Mouse (Mus musculus) lung, adult 2 months (tissue): ENCODE data around the gene Mfsd4b4. TPM values are rescaled to one million over a fixed set of nuclear protein-coding genes. Genes with fewer than 3 reads are reported as not detected.

Experiments
- DNase-seq: peaks from one replicate; pipeline ENCODE4 v3.0.0; 2022
- H3K4me1 ChIP-seq: fragments of 200-500 bp; 2 replicates; pipeline ENCODE4 v1.6.1; 2011; ENCODE audit warnings: low read length; ENCODE audit not compliant: control insufficient read depth, insufficient read depth
- H3K4me3 ChIP-seq: fragments of 200-500 bp; replicated peaks from 2 replicates; pipeline ENCODE3; 2011; ENCODE audit warnings: low read depth, mild to moderate bottlenecking, control low read depth, low read length; ENCODE audit errors: extremely low read depth
- CTCF ChIP-seq: fragments of 200-500 bp; IDR thresholded peaks from 2 replicates; pipeline ENCODE4 v1.5.1; 2011; ENCODE audit warnings: mild to moderate bottlenecking, low read length, control low read depth; ENCODE audit not compliant: insufficient read depth
- POLR2A ChIP-seq: fragments of 200-500 bp; IDR thresholded peaks from 2 replicates; pipeline ENCODE4 v1.6.1; 2011; ENCODE audit warnings: low read depth, mild to moderate bottlenecking, control low read depth, low read length, borderline replicate concordance; ENCODE audit errors: extremely low read depth
- WGBS: fragments of 180-500 bp; shearing (Covaris S2); methylation state at CpG from one replicate; pipeline ENCODE4 v1.1.7; 2018; 5-methylcytosine and 5-hydroxymethylcytosine counted together
- polyA plus RNA-seq: library from polyadenylated mRNA; depleted of rRNA; stranded (reverse); fragments of >200 nt; gene quantifications from 2 replicates; pipeline ENCODE4 v1.2.3, GENCODE M21; 2012; rRNA removed

Gene Mfsd4b4
- polyA plus RNA-seq, 1 experiment: 2.9 TPM

DNA sequence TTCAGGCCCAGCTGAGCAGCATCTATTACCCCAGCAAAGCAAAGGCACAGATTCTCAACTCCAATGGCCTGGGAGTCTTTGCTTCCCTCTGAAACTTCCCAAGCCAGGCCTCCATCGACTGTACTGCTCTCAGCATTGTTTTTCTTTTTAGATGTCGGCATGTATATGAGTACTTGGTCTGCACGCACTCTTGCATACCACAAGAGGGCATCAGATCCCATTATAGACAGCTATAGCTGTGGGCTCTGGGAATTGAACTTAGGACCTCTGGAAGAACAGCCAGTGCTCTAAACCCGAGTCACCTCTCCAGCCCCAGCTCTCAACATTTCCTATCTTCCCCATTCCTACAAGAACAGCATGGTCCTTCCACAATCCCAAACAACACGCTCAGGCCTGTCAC is 2.5 kb downstream of the Mfsd4b4 start:
- Histone ChIP-seq H3K4me1 (no peaks in the 10 kb centered on the region), H3K4me3 (no peak overlapping the region)
- TF ChIP-seq POLR2A: no peak
- no peak for TF ChIP-seq CTCF
- no peak for DNase-seq
- 84% methylated on average over 5 of the region's 5 CpGs for WGBS

DNA sequence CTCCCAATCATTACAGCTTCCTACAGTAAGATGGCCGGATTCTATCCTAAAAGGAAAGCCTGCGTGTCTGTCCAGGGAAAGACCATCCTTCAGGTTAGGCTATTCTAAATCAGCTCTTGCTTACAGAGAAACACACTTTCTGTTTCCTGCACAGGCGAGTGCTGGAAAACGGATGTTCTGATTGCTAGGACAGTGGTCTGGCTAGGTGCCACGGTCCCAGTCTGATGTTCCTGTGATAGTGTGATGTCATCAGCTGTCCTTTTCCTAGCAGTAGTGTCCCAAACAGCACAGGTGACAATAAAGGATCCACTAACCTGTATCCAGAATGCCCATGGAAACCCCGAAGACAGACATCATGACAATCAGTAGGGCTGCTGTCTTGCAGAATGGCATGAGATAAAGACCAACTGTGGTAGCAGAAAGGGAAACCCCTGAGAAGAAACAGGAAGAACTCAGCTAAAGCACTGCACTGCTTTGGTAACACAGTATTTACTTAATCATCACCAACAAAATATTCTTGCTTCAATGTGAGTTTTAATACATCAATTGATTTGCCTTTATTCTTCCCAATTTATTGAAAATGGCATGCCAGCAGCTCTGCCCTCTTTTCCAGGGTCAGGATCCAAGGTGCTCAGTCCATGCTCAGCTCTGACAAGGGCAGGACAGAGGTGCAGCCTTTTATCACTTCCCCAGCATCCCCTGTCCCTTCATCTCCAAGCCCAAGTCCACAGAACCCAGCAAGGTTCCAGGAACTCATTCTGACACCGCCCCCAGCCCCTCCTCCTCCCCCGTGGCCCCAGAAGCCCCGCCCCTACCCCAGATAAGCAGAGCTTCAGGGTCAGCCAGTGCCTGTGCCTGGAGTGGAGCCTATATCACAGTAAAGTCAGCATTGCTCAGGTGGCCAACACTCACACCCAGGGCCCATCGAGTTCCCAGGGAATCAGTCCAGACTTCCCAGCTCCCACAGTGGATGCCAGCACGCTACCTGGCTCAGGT is 5.0 kb downstream of the Mfsd4b4 start:
- 55% methylated on average over 11 of the region's 11 CpGs for WGBS
- TF ChIP-seq CTCF (no peak), POLR2A (no peak)
- no peak for DNase-seq

DNA sequence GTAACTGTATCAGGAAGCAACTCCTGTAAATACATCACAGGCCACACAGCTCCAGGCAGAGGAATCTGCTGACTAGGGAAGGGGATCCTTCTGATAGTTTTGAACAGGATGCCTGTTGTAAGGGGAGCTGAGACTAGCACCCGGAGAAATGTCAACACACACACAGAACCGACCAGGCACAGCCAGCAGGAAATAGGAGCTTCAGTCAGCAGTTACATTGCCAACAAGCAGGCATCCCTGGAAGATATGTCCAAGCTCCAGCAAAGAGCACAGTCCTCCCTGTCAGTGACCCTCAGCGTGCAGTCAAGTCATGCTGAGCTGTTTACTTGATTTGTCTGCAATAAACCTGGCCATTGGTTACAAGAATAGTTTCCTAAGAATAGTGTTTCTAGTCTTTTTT is 10.4 kb downstream of the Mfsd4b4 start:
- 46% methylated on average over 3 of the region's 3 CpGs for WGBS
- Histone ChIP-seq H3K4me1 (no peaks in the 10 kb centered on the region), H3K4me3 (no peak overlapping the region)
- no peak for TF ChIP-seq CTCF
- TF ChIP-seq POLR2A: no peak
- DNase-seq: no peak

More for the DNA sequence above, 5.0 kb downstream of the Mfsd4b4 start:
- Histone ChIP-seq H3K4me3 (no peak overlapping the region), H3K4me1 (no peaks in the 10 kb centered on the region)

DNA sequence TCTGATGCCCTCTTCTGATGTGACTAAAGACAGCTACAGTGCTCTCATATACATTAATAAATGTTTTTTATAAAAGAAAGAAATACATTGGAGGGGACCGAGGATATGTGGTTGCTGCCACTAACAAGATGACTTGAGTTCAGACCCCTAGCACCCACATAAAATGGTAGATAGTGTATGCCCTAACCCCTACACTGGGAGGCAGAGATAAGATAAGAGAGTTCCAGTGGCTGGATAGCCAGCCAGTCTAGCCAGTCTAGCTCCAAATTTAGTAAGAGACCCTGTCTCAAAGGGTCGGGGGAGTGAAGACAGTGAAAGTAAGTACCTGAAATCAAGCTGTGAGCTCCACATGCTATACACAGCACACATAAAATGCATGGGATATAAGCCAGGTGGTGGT is 33.5 kb downstream of the Mfsd4b4 start:
- 86% methylated on average over 2 of the region's 2 CpGs for WGBS
- Histone ChIP-seq H3K4me3 (no peak overlapping the region), H3K4me1 (no peaks in the 10 kb centered on the region)
- no peak for DNase-seq
- TF ChIP-seq CTCF: no peak
- TF ChIP-seq POLR2A: no peak

DNA sequence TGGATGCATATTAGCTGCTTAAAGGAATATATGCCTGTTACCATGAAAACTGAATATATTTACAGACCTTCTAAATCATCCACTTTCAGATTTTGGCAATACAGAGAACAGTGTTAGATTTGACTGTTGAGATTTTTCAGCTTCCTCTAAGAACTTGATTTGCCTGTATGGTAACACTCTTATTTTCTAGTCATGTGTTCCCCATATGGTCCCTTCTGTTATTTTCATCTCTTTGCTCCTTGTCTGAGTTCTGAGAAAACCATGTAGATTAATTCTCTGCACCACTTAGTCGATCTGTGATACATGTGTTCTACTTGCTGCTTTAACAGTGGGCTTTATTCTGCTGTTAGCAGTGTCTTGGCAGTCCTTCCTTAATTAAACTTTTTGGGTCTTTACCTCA is 56.4 kb downstream of the Mfsd4b4 start:
- Histone ChIP-seq H3K4me3 (no peak overlapping the region), H3K4me1 (no peaks in the 10 kb centered on the region)
- TF ChIP-seq CTCF (no peak), POLR2A (no peak)
- WGBS: 95% methylated on average over 1 of the region's 1 CpGs
- no peak for DNase-seq

Other genes with a start within 250 kb of the Mfsd4b4 start
- gene Rev3l, start 167.1 kb downstream of the Mfsd4b4 start, polyA plus RNA-seq: 8.7 and 13.0 TPM in 2 replicates
- gene Mfsd4b2, start 27.7 kb upstream of the Mfsd4b4 start, polyA plus RNA-seq: not detected in 2 replicates
- 1.0 and 1.5 TPM in 2 replicates for gene Mfsd4b3, start 60.9 kb upstream of the Mfsd4b4 start, polyA plus RNA-seq
- 0.19 and 0.30 TPM in 2 replicates for gene Mfsd4b5, start 87.4 kb upstream of the Mfsd4b4 start, polyA plus RNA-seq
- 0.96 and 1.1 TPM in 2 replicates for gene Mfsd4b1, start 126.0 kb upstream of the Mfsd4b4 start, polyA plus RNA-seq
- 11.3 and 20.7 TPM in 2 replicates for gene Slc16a10, start 243.0 kb upstream of the Mfsd4b4 start, polyA plus RNA-seq